Mouse (Mus musculus) lung, embryonic 14.5 days (tissue): ENCODE data around the gene Mrap. TPM values are rescaled to one million over a fixed set of nuclear protein-coding genes. Genes with fewer than 3 reads are reported as not detected.

Experiments
- ATAC-seq: fragments of 200-750 bp; cut with Nextera tagmentation; 2 replicates; pipeline ENCODE4 v1.8.0; 2017; ENCODE audit warnings: mild to moderate bottlenecking, moderate TSS enrichment, moderate library complexity; ENCODE audit not compliant: insufficient read depth
- DNase-seq: peaks from one replicate; pipeline ENCODE4 v3.0.0-alpha.2; 2015
- H3K27ac ChIP-seq: fragments of 300-500 bp; sonication (generic); 2 replicates; pipeline ENCODE4 v1.5.1; 2014; ENCODE audit warnings: low read depth, mild to moderate bottlenecking, moderate library complexity
- H3K27me3 ChIP-seq: fragments of 300-500 bp; sonication (generic); 2 replicates; pipeline ENCODE4 v1.6.1; 2014; ENCODE audit warnings: low read length, control low read depth; ENCODE audit not compliant: insufficient read depth
- H3K36me3 ChIP-seq: fragments of 300-500 bp; sonication (generic); 2 replicates; pipeline ENCODE4 v1.6.1; 2014; ENCODE audit warnings: control low read depth; ENCODE audit not compliant: insufficient read depth
- H3K4me1 ChIP-seq: fragments of 300-500 bp; sonication (generic); 2 replicates; pipeline ENCODE4 v1.6.1; 2014; ENCODE audit warnings: antibody characterized with exemption, control low read depth; ENCODE audit not compliant: insufficient read depth
- H3K4me2 ChIP-seq: fragments of 300-500 bp; sonication (generic); 2 replicates; pipeline ENCODE4 v1.6.1; 2014; ENCODE audit warnings: mild to moderate bottlenecking
- H3K4me3 ChIP-seq: fragments of 300-500 bp; sonication (generic); 2 replicates; pipeline ENCODE4 v1.5.1; 2014; ENCODE audit warnings: low read depth, low read length
- H3K9ac ChIP-seq: fragments of 300-500 bp; sonication (generic); 2 replicates; pipeline ENCODE4 v1.6.1; 2014
- H3K9me3 ChIP-seq: fragments of 300-500 bp; sonication (generic); 2 replicates; pipeline ENCODE4 v1.6.1; 2016; ENCODE audit warnings: low read depth, low read length, control low read depth
- CTCF ChIP-seq: IDR thresholded peaks from 2 replicates; pipeline ENCODE4 v1.5.1; 2016; ENCODE audit warnings: antibody characterized with exemption, low read depth
- WGBS: fragments of 180-500 bp; shearing (Covaris S2); extraction: QIAGEN DNeasy Blood & Tissue Kit; methylation state at CpG from one replicate; pipeline ENCODE4 v1.1.7; 2014; 5-methylcytosine and 5-hydroxymethylcytosine counted together
- polyA plus RNA-seq: library from polyadenylated mRNA; unstranded; fragments of >200 nt; fragmentation: Nextera tagmentation; extraction: Ambion mirVana; gene quantifications from 2 replicates; pipeline ENCODE4 v1.2.1, GENCODE M21; 2014

Mrap gene
- polyA plus RNA-seq, 1 experiment from 2014 or later, result 0.43 TPM

GRCm38 (mm10) chr16:90775946-90776520 lies 38.0 kb downstream of the Mrap start:
- Histone ChIP-seq H3K9ac (no peak overlapping the region), H3K36me3 (peaks cover 74% of the 10 kb centered on the region), H3K27ac (no peak overlapping the region), H3K4me2 (no peak overlapping the region), H3K4me1 (no peaks in the 10 kb centered on the region), H3K9me3 (no peaks in the 10 kb centered on the region), H3K4me3 (no peak overlapping the region), H3K27me3 (no peaks in the 10 kb centered on the region)
- TF ChIP-seq CTCF, result no peak
- no peak for ATAC-seq
- no peak for DNase-seq
- 74% methylated on average over 10 of the region's 10 CpGs for WGBS

- TF ChIP-seq CTCF, result no peak
- Histone ChIP-seq H3K9me3 (no peaks in the 10 kb centered on the region), H3K4me1 (no peaks in the 10 kb centered on the region), H3K4me2 (no peak overlapping the region), H3K27me3 (no peaks in the 10 kb centered on the region), H3K9ac (no peak overlapping the region), H3K36me3 (peaks cover 72% of the 10 kb centered on the region), H3K27ac (no peak overlapping the region), H3K4me3 (no peak overlapping the region)
- 18% methylated on average over 11 of the region's 11 CpGs for WGBS
- ATAC-seq (peak; percentile 81; the same call in 1 of the 2 replicates), DNase-seq (peak; percentile 51)
Observed at GRCm38 (mm10) chr16:90779783-90780182, 41.8 kb downstream of the Mrap start.

- Histone ChIP-seq H3K27ac (no peak overlapping the region), H3K4me1 (no peaks in the 10 kb centered on the region), H3K4me3 (no peak overlapping the region), H3K27me3 (no peaks in the 10 kb centered on the region), H3K4me2 (no peak overlapping the region), H3K9ac (no peak overlapping the region), H3K36me3 (peaks cover 88% of the 10 kb centered on the region), H3K9me3 (no peaks in the 10 kb centered on the region)
- TF ChIP-seq CTCF, result no peak
- DNase-seq, result no peak
- WGBS, result 82% methylated on average over 11 of the region's 11 CpGs
- ATAC-seq, result no peak
Observed at GRCm38 (mm10) chr16:90783302-90783701, 45.3 kb downstream of the Mrap start.

GRCm38 (mm10) chr16:90785257-90785656 lies 47.2 kb downstream of the Mrap start:
- Histone ChIP-seq H3K4me3 (no peak overlapping the region), H3K27ac (no peak overlapping the region), H3K9ac (no peak overlapping the region), H3K4me1 (no peaks in the 10 kb centered on the region), H3K36me3 (peaks cover 89% of the 10 kb centered on the region), H3K9me3 (no peaks in the 10 kb centered on the region), H3K27me3 (no peaks in the 10 kb centered on the region), H3K4me2 (no peak overlapping the region)
- DNase-seq (no peak), ATAC-seq (no peak)
- WGBS, result 49% methylated on average over 4 of the region's 4 CpGs
- TF ChIP-seq CTCF, result no peak

- 90% methylated on average over 6 of the region's 6 CpGs for WGBS
- Histone ChIP-seq H3K27ac (no peak overlapping the region), H3K9ac (no peak overlapping the region), H3K4me3 (no peak overlapping the region), H3K27me3 (no peaks in the 10 kb centered on the region), H3K9me3 (no peaks in the 10 kb centered on the region), H3K4me1 (no peaks in the 10 kb centered on the region), H3K4me2 (no peak overlapping the region), H3K36me3 (peaks cover 87% of the 10 kb centered on the region)
- ATAC-seq, result no peak
- TF ChIP-seq CTCF, result no peak
- DNase-seq, result no peak
Observed at GRCm38 (mm10) chr16:90788580-90788979, 50.6 kb downstream of the Mrap start.

GRCm38 (mm10) chr16:90790946-90791345 lies 52.9 kb downstream of the Mrap start:
- H3K9ac ChIP-seq, result no peak overlapping the region
- TF ChIP-seq CTCF, result no peak
- no peaks in the 10 kb centered on the region for H3K4me1 ChIP-seq
- no peak overlapping the region for H3K4me2 ChIP-seq
- 93% methylated on average over 6 of the region's 6 CpGs for WGBS
- H3K36me3 ChIP-seq, result peaks cover 83% of the 10 kb centered on the region
- H3K9me3 ChIP-seq, result no peaks in the 10 kb centered on the region
- H3K27ac ChIP-seq, result no peak overlapping the region
- H3K27me3 ChIP-seq, result no peaks in the 10 kb centered on the region
- DNase-seq (no peak), ATAC-seq (no peak)
- no peak overlapping the region for H3K4me3 ChIP-seq

GRCm38 (mm10) chr16:90792066-90792465 lies 54.1 kb downstream of the Mrap start:
- DNase-seq (no peak), ATAC-seq (no peak)
- no peak overlapping the region for H3K27ac ChIP-seq
- no peaks in the 10 kb centered on the region for H3K27me3 ChIP-seq
- peaks cover 83% of the 10 kb centered on the region for H3K36me3 ChIP-seq
- no peaks in the 10 kb centered on the region for H3K9me3 ChIP-seq
- H3K4me3 ChIP-seq, result no peak overlapping the region
- H3K9ac ChIP-seq, result no peak overlapping the region
- TF ChIP-seq CTCF, result no peak
- no peaks in the 10 kb centered on the region for H3K4me1 ChIP-seq
- no peak overlapping the region for H3K4me2 ChIP-seq
- 74% methylated on average over 5 of the region's 5 CpGs for WGBS
